Mouse (Mus musculus) CH12.LX (cell line): ENCODE data around the gene Fxyd2. TPM values are rescaled to one million over a fixed set of nuclear protein-coding genes. Genes with fewer than 3 reads are reported as not detected.

Experiments used
- DNase-seq: peaks from one replicate; pipeline ENCODE4 v3.0.0-alpha.2; 2013; ENCODE audit errors: extremely low read depth
- H3K27ac ChIP-seq: 2 replicates; pipeline ENCODE4 v1.5.1; 2012; ENCODE audit warnings: low read depth, mild to moderate bottlenecking, control low read depth, moderate library complexity; ENCODE audit not compliant: insufficient read depth
- H3K27me3 ChIP-seq: replicated peaks from 2 replicates; pipeline ENCODE3; 2012; ENCODE audit warnings: inconsistent platforms
- H3K36me3 ChIP-seq, 2 experiments: replicated peaks in 1 of 2; 2 replicates each; pipeline versions ENCODE3 to v1.6.1; 2012; ENCODE audit warnings: inconsistent platforms in 1 of 2, low read length in 1 of 2, mild to moderate bottlenecking in 1 of 2, mixed read lengths in 1 of 2, moderate library complexity in 1 of 2; ENCODE audit not compliant: control insufficient read depth in 1 of 2, insufficient read depth in 1 of 2
- H3K4me1 ChIP-seq, 2 experiments: 2 replicates each; pipeline ENCODE4 v1.6.1; 2012; ENCODE audit warnings: inconsistent platforms in 1 of 2, moderate library complexity in 1 of 2; ENCODE audit not compliant: insufficient read depth in 2 of 2, control insufficient read depth in 1 of 2
- H3K4me2 ChIP-seq: 2 replicates; pipeline ENCODE4 v1.6.1; 2012; ENCODE audit warnings: low read depth, mild to moderate bottlenecking, control low read depth; ENCODE audit not compliant: poor library complexity, insufficient read depth, severe bottlenecking
- H3K4me3 ChIP-seq, 3 experiments: fragments of 150-350 bp in 1 of 3; sonication (generic) in 1 of 3; replicated peaks in 1 of 3; 2 replicates each; pipeline versions ENCODE3 to v1.5.1; 2011 to 2012; ENCODE audit warnings: low read depth in 2 of 3, low read length in 2 of 3, mild to moderate bottlenecking in 2 of 3, moderate library complexity in 2 of 3, control low read depth in 1 of 3, improper control_type of control experiment in 1 of 3, inconsistent platforms in 1 of 3, mixed read lengths in 1 of 3; ENCODE audit not compliant: poor library complexity in 1 of 3
- H3K79me2 ChIP-seq: replicated peaks from 2 replicates; pipeline ENCODE4 v1.6.1; 2012; ENCODE audit warnings: mild to moderate bottlenecking, moderate library complexity; ENCODE audit not compliant: control insufficient read depth, poor library complexity, insufficient read depth, severe bottlenecking; ENCODE audit errors: extremely low read depth
- H3K9ac ChIP-seq: 2 replicates; pipeline ENCODE4 v1.6.1; 2012; ENCODE audit warnings: low read depth, mild to moderate bottlenecking, control low read depth, moderate library complexity; ENCODE audit not compliant: insufficient read depth
- H3K9me3 ChIP-seq: replicated peaks from 2 replicates; pipeline ENCODE3; 2012; ENCODE audit warnings: low read length, inconsistent platforms, mixed read lengths
- BHLHE40 ChIP-seq: IDR thresholded peaks from 2 replicates; pipeline ENCODE4 v1.6.1; 2011; ENCODE audit warnings: mild to moderate bottlenecking, low read depth, low read length, improper control_type of control experiment
- CTCF ChIP-seq, 2 experiments: IDR thresholded peaks in 1 of 2; conservative IDR thresholded peaks in 1 of 2; 2 replicates each; pipeline ENCODE4 v1.5.1; 2011 to 2012; ENCODE audit warnings: low read depth in 2 of 2, low read length in 2 of 2, improper control_type of control experiment in 1 of 2, inconsistent platforms in 1 of 2, mild to moderate bottlenecking in 1 of 2, moderate library complexity in 1 of 2
- ELF1 ChIP-seq: IDR thresholded peaks from 2 replicates; pipeline ENCODE4 v1.6.1; 2014; ENCODE audit warnings: low read depth, mild to moderate bottlenecking, inconsistent platforms, low read length, improper control_type of control experiment
- EP300 ChIP-seq: IDR thresholded peaks from 2 replicates; pipeline ENCODE4 v1.6.1; 2011; ENCODE audit warnings: low read length, improper control_type of control experiment
- ETS1 ChIP-seq: conservative IDR thresholded peaks from 2 replicates; pipeline ENCODE4 v1.6.1; 2012; ENCODE audit warnings: low read depth, mild to moderate bottlenecking, inconsistent platforms, low read length, improper control_type of control experiment, moderate library complexity
- GABPA ChIP-seq: IDR thresholded peaks from 2 replicates; pipeline ENCODE4 v1.6.1; 2012; ENCODE audit warnings: low read depth, low read length, improper control_type of control experiment, inconsistent platforms; ENCODE audit not compliant: insufficient replicate concordance
- IRF4 ChIP-seq: IDR thresholded peaks from 2 replicates; pipeline ENCODE4 v1.6.1; 2014; ENCODE audit warnings: low read depth, mild to moderate bottlenecking, inconsistent platforms, low read length, improper control_type of control experiment
- KAT2A ChIP-seq: IDR thresholded peaks from 2 replicates; pipeline ENCODE4 v1.6.1; 2012; ENCODE audit warnings: low read length, improper control_type of control experiment, inconsistent platforms; ENCODE audit not compliant: insufficient replicate concordance
- MAX ChIP-seq: IDR thresholded peaks from 2 replicates; pipeline ENCODE4 v1.6.1; 2011; ENCODE audit warnings: low read length, improper control_type of control experiment
- MAZ ChIP-seq: IDR thresholded peaks from 2 replicates; pipeline ENCODE4 v1.6.1; 2012; ENCODE audit warnings: low read depth, mild to moderate bottlenecking, inconsistent platforms, low read length, improper control_type of control experiment, moderate library complexity
- MXI1 ChIP-seq: IDR thresholded peaks from 2 replicates; pipeline ENCODE4 v1.6.1; 2011; ENCODE audit warnings: mild to moderate bottlenecking, low read depth, low read length, improper control_type of control experiment
- MYC ChIP-seq: IDR thresholded peaks from 2 replicates; pipeline ENCODE4 v1.6.1; 2011; ENCODE audit warnings: low read depth, mild to moderate bottlenecking, improper control_type of control experiment, low read length
- NELFE ChIP-seq: IDR thresholded peaks from 2 replicates; pipeline ENCODE4 v1.6.1; 2011; ENCODE audit warnings: low read depth, low read length, improper control_type of control experiment
- NRF1 ChIP-seq: IDR thresholded peaks from 2 replicates; pipeline ENCODE4 v1.6.1; 2014; ENCODE audit warnings: low read depth, mild to moderate bottlenecking, inconsistent platforms, low read length, improper control_type of control experiment, moderate library complexity
- PAX5 ChIP-seq: IDR thresholded peaks from 2 replicates; pipeline ENCODE4 v1.6.1; 2012; ENCODE audit warnings: low read length, inconsistent platforms, mixed read lengths
- POLR2A ChIP-seq: IDR thresholded peaks from 2 replicates; pipeline ENCODE4 v1.6.1; 2011; ENCODE audit warnings: low read depth, mild to moderate bottlenecking, improper control_type of control experiment, low read length
- RAD21 ChIP-seq: IDR thresholded peaks from 2 replicates; pipeline ENCODE4 v1.6.1; 2011; ENCODE audit warnings: low read depth, mild to moderate bottlenecking, low read length, improper control_type of control experiment, moderate library complexity
- TBP ChIP-seq: conservative IDR thresholded peaks from 2 replicates; pipeline ENCODE4 v1.6.1; 2011; ENCODE audit warnings: low read depth, low read length, improper control_type of control experiment
- TCF12 ChIP-seq: IDR thresholded peaks from 2 replicates; pipeline ENCODE4 v1.6.1; 2014; ENCODE audit warnings: low read depth, mild to moderate bottlenecking, inconsistent platforms, low read length, improper control_type of control experiment
- UBTF ChIP-seq: IDR thresholded peaks from 2 replicates; pipeline ENCODE4 v1.6.1; 2012; ENCODE audit warnings: low read depth, mild to moderate bottlenecking, inconsistent platforms, low read length, improper control_type of control experiment, moderate library complexity
- USF1 ChIP-seq: IDR thresholded peaks from 2 replicates; pipeline ENCODE4 v1.6.1; 2014; ENCODE audit warnings: low read depth, mild to moderate bottlenecking, inconsistent platforms, low read length, improper control_type of control experiment
- USF2 ChIP-seq: conservative IDR thresholded peaks from 2 replicates; pipeline ENCODE4 v1.6.1; 2011; ENCODE audit warnings: low read depth, low read length, improper control_type of control experiment
- ZC3H11A ChIP-seq: IDR thresholded peaks from 2 replicates; pipeline ENCODE4 v1.6.1; 2012; ENCODE audit warnings: low read depth, mild to moderate bottlenecking, inconsistent platforms, low read length, improper control_type of control experiment
- ZKSCAN1 ChIP-seq: IDR thresholded peaks from 2 replicates; pipeline ENCODE4 v1.6.1; 2012; ENCODE audit warnings: low read depth, inconsistent platforms, low read length, improper control_type of control experiment, borderline replicate concordance
- ZMIZ1 ChIP-seq: IDR thresholded peaks from 2 replicates; pipeline ENCODE4 v1.6.1; 2012; ENCODE audit warnings: low read depth, mild to moderate bottlenecking, inconsistent platforms, low read length, improper control_type of control experiment
- ZNF384 ChIP-seq: IDR thresholded peaks from 2 replicates; pipeline ENCODE4 v1.6.1; 2012; ENCODE audit warnings: low read depth, low read length, improper control_type of control experiment, inconsistent platforms
- dilution Hi-C: fragments of 300-500 bp; cut with MboI; formaldehyde crosslinking; loops from 2 replicates; pipeline ENCODE4 v1.14.3; 2020; ENCODE audit warnings: low sequenced_read_pairs; ENCODE audit not compliant: extremely low pct_unique_long_range_greater_than_20kb, extremely low pct_ligation_motif_present
- in situ Hi-C: fragments of 300-500 bp; cut with MboI; formaldehyde crosslinking; loops from 3 replicates; pipeline ENCODE4 v1.14.3; 2019; ENCODE audit warnings: low sequenced_read_pairs, low pct_ligation_motif_present, low pct_unique_long_range_greater_than_20kb, mixed read lengths
- polyA plus RNA-seq: library from polyadenylated mRNA; unstranded; fragments of >175 nt; gene quantifications from 2 replicates; pipeline ENCODE4 v1.2.1, GENCODE M21; 2012; ENCODE audit warnings: low read depth; ENCODE audit not compliant: insufficient read length
- total RNA-seq, 2 experiments: library from RNA; depleted of rRNA; stranded (reverse); fragments of 300-350 nt in 1 of 2; fragments of >200 nt in 1 of 2; gene quantifications; 2 replicates each; pipeline ENCODE4 v1.2.3; 2012 to 2014

The Fxyd2 gene
- total and polyA plus RNA-seq, 3 experiments = not detected

DNA sequence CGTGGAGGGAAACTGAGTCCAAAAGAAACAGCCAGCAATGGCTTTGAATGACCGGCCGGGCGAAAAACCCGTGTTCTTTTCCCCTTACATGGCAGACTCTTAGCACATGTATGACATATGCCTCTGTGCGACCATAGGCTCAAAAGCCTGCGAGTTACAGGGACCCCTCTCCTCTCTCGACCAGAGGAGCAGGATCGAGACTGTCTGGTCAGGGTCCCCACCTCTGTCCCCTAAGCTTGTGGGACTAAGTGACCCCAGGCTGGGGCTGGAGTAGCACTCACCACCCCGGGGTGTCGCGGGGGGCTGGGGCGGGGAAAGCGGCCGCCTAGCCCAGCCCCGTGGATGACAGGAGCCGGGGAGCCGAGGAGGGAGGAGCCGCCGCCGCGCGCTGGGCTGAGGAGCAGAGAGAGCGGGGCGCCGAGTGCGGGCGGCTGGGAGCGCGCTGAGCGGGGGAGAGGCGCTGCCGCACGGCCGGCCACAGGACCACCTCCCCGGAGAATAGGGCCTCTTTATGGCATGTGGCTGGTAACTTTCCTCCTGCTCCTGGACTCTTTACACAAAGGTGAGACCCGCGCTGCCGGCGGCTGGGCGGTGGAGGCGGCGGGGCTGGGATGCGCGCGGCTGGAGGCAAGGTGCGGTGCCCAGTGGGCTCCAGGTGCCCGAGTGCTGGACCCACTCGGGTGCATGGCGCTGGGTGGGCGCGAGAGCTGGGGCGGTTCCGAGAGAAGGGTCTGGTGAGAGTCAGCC, 30.7 kb downstream of the Fxyd2 start:
- dilution Hi-C loops = no loop called here
- Histone ChIP-seq H3K9me3 (no peaks in the 10 kb centered on the region), H3K4me2 (peak overlapping the region; percentile 11; the same call in 1 of the 2 replicates), H3K4me1 (peaks cover 5 to 37% of the 10 kb centered on the region in 2 experiments; a peak in 3 of 4 replicates), H3K36me3 (no peaks in the 10 kb centered on the region), H3K4me3 (no peak overlapping the region), H3K79me2 (no peaks in the 10 kb centered on the region), H3K9ac (no peak overlapping the region), H3K27ac (no peak overlapping the region), H3K27me3 (no peaks in the 10 kb centered on the region)
- no peak for TF ChIP-seq TBP
- TF ChIP-seq KAT2A = no peak
- no peak for TF ChIP-seq POLR2A
- no peak for TF ChIP-seq ZKSCAN1
- TF ChIP-seq IRF4 = no peak
- in situ Hi-C loops = no loop called here
- DNase-seq = no peak

DNA sequence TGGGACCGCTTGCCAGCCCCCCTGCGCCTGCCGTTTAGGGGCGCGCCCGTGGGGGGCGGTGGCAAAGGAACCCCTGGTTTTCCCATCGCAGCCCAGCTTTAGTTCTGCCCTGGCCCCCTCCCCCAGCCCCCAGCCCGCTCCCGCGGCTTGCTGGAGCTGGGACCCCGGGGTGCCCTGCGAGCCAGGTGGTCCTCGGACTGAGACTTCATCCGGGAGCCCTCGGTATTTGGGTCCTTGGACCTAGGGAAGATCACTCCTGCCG, 31.2 kb downstream of the Fxyd2 start:
- H3K4me2 ChIP-seq = 0 out of 2 replicates have a peak overlapping the region, but pooled peaks have one; percentile 11
- no peaks in the 10 kb centered on the region for H3K79me2 ChIP-seq
- no peak for DNase-seq
- H3K9ac ChIP-seq = no peak overlapping the region
- no peaks in the 10 kb centered on the region for H3K36me3 ChIP-seq
- H3K4me3 ChIP-seq = no peak overlapping the region
- no peaks in the 10 kb centered on the region for H3K27me3 ChIP-seq
- TF ChIP-seq ZKSCAN1 (no peak), PAX5 (no peak), MXI1 (no peak), BHLHE40 (no peak), GABPA (no peak), EP300 (no peak), ZNF384 (no peak), ETS1 (no peak), NELFE (no peak), CTCF (conservative IDR thresholded peaks at IDR 0.05 in 1 of 2, IDR thresholded peaks at IDR 0.05 in 1 of 2; ENCODE audit: low read depth in 2 of 2, low read length in 2 of 2) (no peak), IRF4 (no peak), TBP (no peak), MYC (no peak)
- TF ChIP-seq, all 38 proteins: peak for 0
- Histone ChIP-seq H3K4me1 (peaks cover 5 to 39% of the 10 kb centered on the region in 2 experiments; a peak in 3 of 4 replicates), H3K9me3 (no peaks in the 10 kb centered on the region), H3K27ac (no peak overlapping the region)
- in situ Hi-C loops (no loop called here), dilution Hi-C loops (no loop called here)

DNA sequence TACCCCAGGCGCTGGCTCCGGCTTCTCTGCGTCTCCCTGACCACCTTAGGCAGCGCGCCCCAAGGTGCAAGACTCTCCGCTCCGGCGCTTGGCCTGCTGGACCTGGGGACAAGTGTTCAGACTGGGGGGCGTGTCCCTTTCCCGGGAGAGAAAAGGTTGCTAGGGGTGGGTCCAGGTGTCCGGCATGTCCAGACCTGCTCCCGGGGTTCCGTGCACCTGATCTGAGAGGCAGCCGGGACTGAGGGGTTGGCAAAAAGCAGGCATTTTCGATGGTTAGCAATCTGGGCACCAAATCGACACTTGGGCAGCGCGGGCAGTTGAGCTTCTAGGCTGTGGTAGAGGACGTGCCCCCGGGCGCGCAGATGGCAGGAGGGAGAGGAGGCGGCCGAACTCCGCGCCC, 31.7 kb downstream of the Fxyd2 start:
- Histone ChIP-seq H3K4me3 (no peak overlapping the region), H3K4me1 (peaks cover 5 to 39% of the 10 kb centered on the region in 2 experiments; a peak in 3 of 4 replicates), H3K27me3 (no peaks in the 10 kb centered on the region), H3K4me2 (no peak overlapping the region), H3K9ac (no peak overlapping the region), H3K36me3 (no peaks in the 10 kb centered on the region), H3K27ac (no peak overlapping the region), H3K9me3 (no peaks in the 10 kb centered on the region), H3K79me2 (no peaks in the 10 kb centered on the region)
- in situ Hi-C loops = no loop called here
- no peak for TF ChIP-seq USF1
- TF ChIP-seq MYC = no peak
- no peak for TF ChIP-seq USF2
- TF ChIP-seq ZKSCAN1 = no peak
- TF ChIP-seq KAT2A = no peak
- TF ChIP-seq UBTF = no peak
- TF ChIP-seq ELF1 = no peak
- TF ChIP-seq RAD21 = no peak
- TF ChIP-seq NELFE = no peak
- TF ChIP-seq BHLHE40 = no peak
- TF ChIP-seq ZC3H11A = no peak
- no peak for TF ChIP-seq ZMIZ1
- TF ChIP-seq TCF12 = no peak
- TF ChIP-seq MAX = no peak
- TF ChIP-seq MAZ = no peak
- TF ChIP-seq NRF1 = no peak
- dilution Hi-C loops = no loop called here
- DNase-seq = no peak
